Mouse (Mus musculus): ENCODE data around the gene Gsk3b.

DNA sequence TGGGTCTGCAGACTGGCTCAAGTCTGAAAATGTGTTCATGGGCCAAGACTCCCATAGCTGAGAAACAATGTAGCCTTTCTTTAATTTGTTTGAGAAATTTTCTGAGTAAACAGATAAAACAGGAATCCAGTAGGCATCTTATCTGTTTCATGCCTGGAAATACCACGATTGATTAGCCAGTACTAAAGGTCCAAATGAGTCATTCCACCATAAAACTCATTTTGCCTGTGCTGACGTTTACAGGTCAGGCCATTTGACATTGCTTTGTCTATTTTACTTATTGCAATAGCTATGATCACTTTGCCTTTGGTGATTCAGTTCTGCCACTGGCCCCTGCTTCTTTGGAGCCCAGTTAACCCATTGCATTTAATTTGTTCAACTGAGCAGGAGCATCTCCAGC is 11.8 kb downstream of the Gsk3b start:
- no peak for TF ChIP-seq CTCF (IDR thresholded peaks at IDR 0.05; ENCODE audit: extremely low read depth, insufficient read depth, insufficient read length, insufficient replicate concordance)
- no peak for TF ChIP-seq POLR2A (IDR thresholded peaks at IDR 0.05; ENCODE audit: low read depth, low read length)

All from spleen, adult 2 months (tissue).